Mouse (Mus musculus) G1E (cell line): ENCODE measurements at regions not wholly inside any gene's neighbourhood (a gene's known extent, or its start where the extent isn't known, plus 50 kb on each side); places are given as distances from the start of the nearest gene placed in this dataset.

Experiments
- CTCF ChIP-seq: IDR thresholded peaks from 2 replicates; pipeline ENCODE4 v1.5.1; 2012; ENCODE audit warnings: low read depth, low read length, inconsistent platforms, mixed read lengths
- GATA1 ChIP-seq: IDR thresholded peaks from 2 replicates; pipeline ENCODE4 v1.6.1; 2012; ENCODE audit warnings: borderline replicate concordance, low read length, inconsistent platforms, mixed read lengths

GRCm38 (mm10) chr3:144007111-144007619, 197.9 kb downstream of the Lmo4 start:
- TF ChIP-seq CTCF = no peak
- no peak for TF ChIP-seq GATA1
